Mouse (Mus musculus): ENCODE measurements around the gene Col8a1. TPM values are rescaled to one million over a fixed set of nuclear protein-coding genes. Genes with fewer than 3 reads are reported as not detected.
A peak's percentile ranks its signal among the peaks of the same experiment; 100 is the strongest.

The Col8a1 gene
- total and polyA plus RNA-seq, 2 experiments from 2014 or later, result 3.5 to 7.7 TPM

- peak; percentile 54 for DNase-seq
- no peak overlapping the region for H3K27ac ChIP-seq (ENCODE audit: low read depth, low read length)
- H3K4me3 ChIP-seq (ENCODE audit: low read depth, low read length), result peak overlapping the region; percentile 38
- peak overlapping the region; percentile 45 for H3K9ac ChIP-seq
- 0 out of 2 replicates have a peak, but pooled peaks cover 3% of the 10 kb centered on the region for H3K4me1 ChIP-seq (ENCODE audit: insufficient read depth)
- peak overlapping the region; percentile 62 for H3K4me2 ChIP-seq (ENCODE audit: low read depth)
- TF ChIP-seq CTCF (IDR thresholded peaks at IDR 0.05; ENCODE audit: low read depth), result no peak
- H3K27me3 ChIP-seq (ENCODE audit: insufficient read depth, low read length), result no peaks in the 10 kb centered on the region
- WGBS, result 20% methylated on average over 12 of the region's 12 CpGs
- H3K36me3 ChIP-seq (ENCODE audit: insufficient read depth), result no peaks in the 10 kb centered on the region
- H3K9me3 ChIP-seq (ENCODE audit: low read length), result no peaks in the 10 kb centered on the region
- ATAC-seq, result peak; percentile 86
Measured at GRCm38 (mm10) chr16:57755241-57755640, 704 bp upstream of the Col8a1 start.

- ATAC-seq, result no peak
Measured at GRCm38 (mm10) chr16:57753539-57754280, 827 bp downstream of the Col8a1 start.

GRCm38 (mm10) chr16:57750549-57750948 is 4.0 kb downstream of the Col8a1 start:
- H3K27ac ChIP-seq (ENCODE audit: low read depth, low read length), result no peak overlapping the region
- no peaks in the 10 kb centered on the region for H3K9me3 ChIP-seq (ENCODE audit: low read length)
- H3K4me3 ChIP-seq (ENCODE audit: low read depth, low read length), result no peak overlapping the region
- ATAC-seq, result no peak
- no peaks in the 10 kb centered on the region for H3K36me3 ChIP-seq (ENCODE audit: insufficient read depth)
- TF ChIP-seq CTCF (IDR thresholded peaks at IDR 0.05; ENCODE audit: low read depth), result no peak
- H3K9ac ChIP-seq, result no peak overlapping the region
- H3K4me1 ChIP-seq (ENCODE audit: insufficient read depth), result 0 out of 2 replicates have a peak, but pooled peaks cover 3% of the 10 kb centered on the region
- 45% methylated on average over 2 of the region's 2 CpGs for WGBS
- DNase-seq, result no peak
- H3K4me2 ChIP-seq (ENCODE audit: low read depth), result no peak overlapping the region
- H3K27me3 ChIP-seq (ENCODE audit: insufficient read depth, low read length), result no peaks in the 10 kb centered on the region

More at GRCm38 (mm10) chr16:57753539-57754280, 827 bp downstream of the Col8a1 start:
- H3K27ac ChIP-seq (ENCODE audit: low read depth, low read length), result no peak overlapping the region
- no peaks in the 10 kb centered on the region for H3K27me3 ChIP-seq (ENCODE audit: insufficient read depth, low read length)
- 62% methylated on average over 10 of the region's 10 CpGs for WGBS
- H3K9me3 ChIP-seq (ENCODE audit: low read length), result no peaks in the 10 kb centered on the region
- no peaks in the 10 kb centered on the region for H3K36me3 ChIP-seq (ENCODE audit: insufficient read depth)
- no peak for TF ChIP-seq CTCF (IDR thresholded peaks at IDR 0.05; ENCODE audit: low read depth)
- H3K4me2 ChIP-seq (ENCODE audit: low read depth), result no peak overlapping the region
- no peak overlapping the region for H3K9ac ChIP-seq
- H3K4me1 ChIP-seq (ENCODE audit: insufficient read depth), result 0 out of 2 replicates have a peak, but pooled peaks cover 3% of the 10 kb centered on the region
- no peak overlapping the region for H3K4me3 ChIP-seq (ENCODE audit: low read depth, low read length)
- no peak for DNase-seq

GRCm38 (mm10) chr16:57748093-57748492 is 6.4 kb downstream of the Col8a1 start:
- H3K4me3 ChIP-seq (ENCODE audit: low read depth, low read length), result no peak overlapping the region
- no peak overlapping the region for H3K9ac ChIP-seq
- H3K9me3 ChIP-seq (ENCODE audit: low read length), result no peaks in the 10 kb centered on the region
- WGBS, result 70% methylated on average over 3 of the region's 3 CpGs
- H3K27me3 ChIP-seq (ENCODE audit: insufficient read depth, low read length), result no peaks in the 10 kb centered on the region
- H3K36me3 ChIP-seq (ENCODE audit: insufficient read depth), result no peaks in the 10 kb centered on the region
- H3K4me2 ChIP-seq (ENCODE audit: low read depth), result no peak overlapping the region
- ATAC-seq (no peak), DNase-seq (no peak)
- peak; percentile 46 for TF ChIP-seq CTCF (IDR thresholded peaks at IDR 0.05; ENCODE audit: low read depth)
- H3K4me1 ChIP-seq (ENCODE audit: insufficient read depth), result no peaks in the 10 kb centered on the region
- H3K27ac ChIP-seq (ENCODE audit: low read depth, low read length), result no peak overlapping the region

- WGBS, result 86% methylated on average over 2 of the region's 2 CpGs
Measured at GRCm38 (mm10) chr16:57747357-57748056, 7.0 kb downstream of the Col8a1 start.

GRCm38 (mm10) chr16:57740169-57740568 is 14.4 kb downstream of the Col8a1 start:
- ATAC-seq (no peak), DNase-seq (no peak)
- H3K9me3 ChIP-seq (ENCODE audit: low read length), result no peaks in the 10 kb centered on the region
- H3K4me3 ChIP-seq (ENCODE audit: low read depth, low read length), result no peak overlapping the region
- H3K4me2 ChIP-seq (ENCODE audit: low read depth), result no peak overlapping the region
- no peak overlapping the region for H3K27ac ChIP-seq (ENCODE audit: low read depth, low read length)
- 87% methylated on average over 3 of the region's 3 CpGs for WGBS
- TF ChIP-seq CTCF (IDR thresholded peaks at IDR 0.05; ENCODE audit: low read depth), result no peak
- H3K36me3 ChIP-seq (ENCODE audit: insufficient read depth), result no peaks in the 10 kb centered on the region
- H3K27me3 ChIP-seq (ENCODE audit: insufficient read depth, low read length), result no peaks in the 10 kb centered on the region
- no peaks in the 10 kb centered on the region for H3K4me1 ChIP-seq (ENCODE audit: insufficient read depth)
- H3K9ac ChIP-seq, result no peak overlapping the region

More at GRCm38 (mm10) chr16:57747357-57748056, 7.0 kb downstream of the Col8a1 start:
- no peak for TF ChIP-seq CTCF (IDR thresholded peaks at IDR 0.05; ENCODE audit: low read depth)
- H3K4me2 ChIP-seq (ENCODE audit: low read depth), result no peak overlapping the region
- H3K4me3 ChIP-seq (ENCODE audit: low read depth, low read length), result no peak overlapping the region
- ATAC-seq (no peak), DNase-seq (no peak)
- no peaks in the 10 kb centered on the region for H3K4me1 ChIP-seq (ENCODE audit: insufficient read depth)
- H3K27ac ChIP-seq (ENCODE audit: low read depth, low read length), result no peak overlapping the region
- H3K36me3 ChIP-seq (ENCODE audit: insufficient read depth), result no peaks in the 10 kb centered on the region
- no peak overlapping the region for H3K9ac ChIP-seq
- no peaks in the 10 kb centered on the region for H3K27me3 ChIP-seq (ENCODE audit: insufficient read depth, low read length)
- H3K9me3 ChIP-seq (ENCODE audit: low read length), result no peaks in the 10 kb centered on the region

GRCm38 (mm10) chr16:57734942-57735341 is 19.6 kb downstream of the Col8a1 start:
- Histone ChIP-seq H3K4me1 (ENCODE audit: insufficient read depth) (no peaks in the 10 kb centered on the region), H3K4me2 (ENCODE audit: low read depth) (no peak overlapping the region), H3K27ac (ENCODE audit: low read depth, low read length) (no peak overlapping the region), H3K27me3 (ENCODE audit: insufficient read depth, low read length) (no peaks in the 10 kb centered on the region), H3K9ac (no peak overlapping the region), H3K36me3 (ENCODE audit: insufficient read depth) (no peaks in the 10 kb centered on the region), H3K9me3 (ENCODE audit: low read length) (no peaks in the 10 kb centered on the region), H3K4me3 (ENCODE audit: low read depth, low read length) (no peak overlapping the region)
- ATAC-seq (no peak), DNase-seq (no peak)
- WGBS, result 96% methylated on average over 2 of the region's 2 CpGs
- TF ChIP-seq CTCF (IDR thresholded peaks at IDR 0.05; ENCODE audit: low read depth), result no peak

All from forebrain, postnatal 0 days (tissue).